ENCODE assay signal across 8 mouse cellular contexts in the genomic region with DNA sequence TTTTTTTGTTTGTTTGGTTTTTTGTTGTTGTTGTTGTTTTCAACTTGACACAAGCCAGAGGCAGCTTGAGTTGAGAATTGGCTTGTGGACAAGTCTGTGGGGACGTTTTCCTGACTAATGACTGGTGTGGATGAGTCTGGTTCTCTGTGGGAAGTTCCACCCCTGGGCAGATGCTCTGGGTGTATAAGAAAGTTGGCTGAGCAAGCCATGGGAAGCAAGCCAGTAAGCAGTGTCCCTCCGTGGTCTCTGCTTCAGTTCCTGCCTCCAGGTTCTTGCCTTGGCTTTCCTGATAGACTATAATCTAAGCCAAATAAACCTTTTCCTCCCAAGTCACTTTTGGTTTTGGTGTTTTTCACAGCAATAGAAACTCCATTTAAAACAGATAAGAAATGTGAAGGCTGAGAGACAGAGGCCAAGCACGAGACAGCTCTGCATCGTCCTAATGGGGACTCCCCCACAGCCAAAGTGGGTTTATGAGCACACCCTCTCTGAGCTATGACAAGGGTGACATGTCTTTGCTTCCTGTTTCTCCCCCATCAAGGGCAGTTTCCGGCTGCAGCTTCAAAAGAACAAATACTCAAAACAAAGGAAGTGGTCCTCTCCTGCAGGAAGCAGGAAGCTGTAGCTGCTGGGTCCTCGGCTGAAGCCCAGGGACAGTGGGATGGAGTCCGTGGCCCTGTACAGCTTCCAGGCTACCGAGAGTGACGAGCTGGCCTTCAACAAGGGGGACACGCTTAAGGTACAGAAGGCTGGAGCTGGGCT. TPM values are rescaled to one million over a fixed set of nuclear protein-coding genes. Genes with fewer than 3 reads are reported as not detected.
DNase-seq lines count a peak whose midpoint lies in the region; ATAC-seq and TF ChIP-seq lines count a peak whose summit lies in the region.

A gene (plus strand): TSS at position 580 of the 762 bp plus-strand sequence.

- H3K4me1 ChIP-seq in midbrain, embryonic 10.5 days, result no peaks in the 10 kb centered on the region
- no peaks in the 10 kb centered on the region for H3K4me1 ChIP-seq in midbrain, embryonic 14.5 days (ENCODE audit: control insufficient read depth, insufficient read depth, low read length)
- 0 out of 2 replicates have a peak, but pooled peaks cover under 1% of the 10 kb centered on the region for H3K4me1 ChIP-seq in heart, embryonic 12.5 days (replicated peaks)
- no peaks in the 10 kb centered on the region for H3K4me1 ChIP-seq in kidney, postnatal 0 days (replicated peaks; ENCODE audit: insufficient read depth, low read length)
- H3K4me1 ChIP-seq in megakaryocyte, embryonic 14.5 days, result peaks cover 46% of the 10 kb centered on the region

- no peak for TF ChIP-seq CTCF in kidney, postnatal 0 days (IDR thresholded peaks at IDR 0.05; ENCODE audit: low read depth)

- ATAC-seq in midbrain, embryonic 14.5 days (ENCODE audit: low FRiP score, low TSS enrichment), result no peak
- no peak for ATAC-seq in heart, embryonic 12.5 days (ENCODE audit: insufficient number of reproducible peaks, low FRiP score)
- no peak for ATAC-seq in kidney, postnatal 0 days (replicated peaks; ENCODE audit: low FRiP score, low read depth)

- no peaks in the 10 kb centered on the region for H3K36me3 ChIP-seq in midbrain, embryonic 10.5 days
- no peaks in the 10 kb centered on the region for H3K36me3 ChIP-seq in midbrain, embryonic 14.5 days (ENCODE audit: control insufficient read depth, insufficient read depth, low read length)
- H3K36me3 ChIP-seq in heart, embryonic 12.5 days, result no peaks in the 10 kb centered on the region
- H3K36me3 ChIP-seq in kidney, postnatal 0 days (ENCODE audit: insufficient read depth, low read length), result no peaks in the 10 kb centered on the region
- H3K36me3 ChIP-seq in megakaryocyte, embryonic 14.5 days (replicated peaks; ENCODE audit: low read length), result peaks cover 3% of the 10 kb centered on the region

- no peak within 1 kb of the TSS for H3K27ac ChIP-seq in midbrain, embryonic 10.5 days (replicated peaks)
- no peak within 1 kb of the TSS for H3K27ac ChIP-seq in midbrain, embryonic 14.5 days (replicated peaks; ENCODE audit: low read depth, low read length)
- H3K27ac ChIP-seq in heart, embryonic 12.5 days (ENCODE audit: poor library complexity, severe bottlenecking), result no peak within 1 kb of the TSS
- H3K27ac ChIP-seq in kidney, postnatal 0 days, result peak within 1 kb of the TSS; percentile 44; the same call in 1 of the 2 replicates

- no peaks in the 10 kb centered on the region; the same call in 1 of the 2 replicates for H3K27me3 ChIP-seq in midbrain, embryonic 10.5 days (ENCODE audit: low read depth, poor library complexity, severe bottlenecking)
- H3K27me3 ChIP-seq in midbrain, embryonic 14.5 days (ENCODE audit: control insufficient read depth, insufficient read depth, low read length), result no peaks in the 10 kb centered on the region
- H3K27me3 ChIP-seq in heart, embryonic 12.5 days (replicated peaks), result no peaks in the 10 kb centered on the region
- H3K27me3 ChIP-seq in kidney, postnatal 0 days (ENCODE audit: insufficient read depth, low read length), result no peaks in the 10 kb centered on the region
- peaks cover 35% of the 10 kb centered on the region for H3K27me3 ChIP-seq in megakaryocyte, embryonic 14.5 days (replicated peaks)

- H3K9ac ChIP-seq in midbrain, embryonic 14.5 days (replicated peaks; ENCODE audit: low read length), result no peak within 1 kb of the TSS
- H3K9ac ChIP-seq in heart, embryonic 12.5 days, result 0 out of 2 replicates have a peak within 1 kb of the TSS, but pooled peaks have one; percentile 35
- H3K9ac ChIP-seq in kidney, postnatal 0 days (ENCODE audit: low read depth, low read length), result no peak within 1 kb of the TSS

- no peaks in the 10 kb centered on the region for H3K9me3 ChIP-seq in midbrain, embryonic 10.5 days (replicated peaks)
- no peaks in the 10 kb centered on the region for H3K9me3 ChIP-seq in midbrain, embryonic 14.5 days (ENCODE audit: control insufficient read depth, low read length)
- H3K9me3 ChIP-seq in heart, embryonic 12.5 days (replicated peaks), result no peaks in the 10 kb centered on the region
- no peaks in the 10 kb centered on the region for H3K9me3 ChIP-seq in kidney, postnatal 0 days (replicated peaks; ENCODE audit: low read length)
- no peaks in the 10 kb centered on the region for H3K9me3 ChIP-seq in megakaryocyte, embryonic 14.5 days

- no peak for DNase-seq in midbrain, embryonic 10.5 days (ENCODE audit: low spot score)
- DNase-seq in midbrain, embryonic 14.5 days, result no peak
- DNase-seq in kidney, postnatal 0 days (ENCODE audit: low spot score), result peak; percentile 63
- DNase-seq in left cerebral cortex, adult 18-20 months (ENCODE audit: low spot score in 2 of 2), result no peak
- no peak for DNase-seq in embryo, embryonic 9.5 days (ENCODE audit: extremely low spot score)
- DNase-seq in gastrocnemius, postnatal 10 days, result no peak

- no peak within 1 kb of the TSS for H3K4me2 ChIP-seq in midbrain, embryonic 14.5 days (ENCODE audit: low read length)
- H3K4me2 ChIP-seq in heart, embryonic 12.5 days, result peak within 1 kb of the TSS; percentile 47
- peak within 1 kb of the TSS; percentile 30 for H3K4me2 ChIP-seq in kidney, postnatal 0 days (ENCODE audit: low read length)

- 75% methylated on average over 10 of the region's 10 CpGs for WGBS in midbrain, embryonic 10.5 days
- 78% methylated on average over 10 of the region's 10 CpGs for WGBS in midbrain, embryonic 14.5 days
- WGBS in heart, embryonic 12.5 days, result 43% methylated on average over 10 of the region's 10 CpGs
- WGBS in kidney, postnatal 0 days, result 50% methylated on average over 10 of the region's 10 CpGs

- H3K4me3 ChIP-seq in midbrain, embryonic 10.5 days, result 0 out of 2 replicates have a peak within 1 kb of the TSS, but pooled peaks have one; percentile 7
- H3K4me3 ChIP-seq in midbrain, embryonic 14.5 days (replicated peaks; ENCODE audit: low read depth, low read length), result no peak within 1 kb of the TSS
- H3K4me3 ChIP-seq in heart, embryonic 12.5 days, result peak within 1 kb of the TSS; percentile 24; the same call in 1 of the 2 replicates
- H3K4me3 ChIP-seq in kidney, postnatal 0 days (replicated peaks; ENCODE audit: low read depth, low read length), result peak within 1 kb of the TSS; percentile 16; the same call in 1 of the 2 replicates
- H3K4me3 ChIP-seq in megakaryocyte, embryonic 14.5 days (replicated peaks), result peak within 1 kb of the TSS; percentile 90

RNA-seq across cellular contexts. Expression of the gene that starts here (rescaled TPM):
- polyA plus RNA-seq in midbrain, embryonic 10.5 days (2016; fragmentation: Nextera tagmentation; extraction: Ambion mirVana), result 8.2 and 8.6 TPM in 2 replicates
- 6.0 and 6.8 TPM in 2 replicates for polyA plus RNA-seq in midbrain, embryonic 14.5 days (2014; fragmentation: Nextera tagmentation; extraction: Ambion mirVana)
- polyA plus RNA-seq in heart, embryonic 12.5 days (2016; fragmentation: Nextera tagmentation; extraction: Ambion mirVana), result 7.7 and 8.1 TPM in 2 replicates
- 8.2 and 9.1 TPM in 2 replicates for polyA plus RNA-seq in kidney, postnatal 0 days (2015; fragmentation: Nextera tagmentation; extraction: Ambion mirVana)
- polyA plus RNA-seq in megakaryocyte, embryonic 14.5 days (2012; ENCODE audit: insufficient read depth, low replicate concordance), result 5.2 and 14.2 TPM in 2 replicates
- 1 to 10 TPM; 3.2 to 4.5 TPM for total RNA-seq in left cerebral cortex, adult 18-20 months (2021)
- 1 to 10 TPM; 7.0 to 8.0 TPM for total RNA-seq in gastrocnemius, postnatal 10 days (2021)
